Mouse (Mus musculus): ENCODE measurements at regions not wholly inside any gene's neighbourhood (a gene's known extent, or its start where the extent isn't known, plus 50 kb on each side); places are given as distances from the start of the nearest gene placed in this dataset.
A peak's percentile ranks its signal among the peaks of the same experiment; 100 is the strongest.

GRCm38 (mm10) chr15:52480834-52481233 lies 1403.9 kb upstream of the Gm7489 start:
- WGBS, result 53% methylated on average over 3 of the region's 3 CpGs
- H3K9ac ChIP-seq, result no peak overlapping the region
- no peaks in the 10 kb centered on the region for H3K27me3 ChIP-seq
- no peak overlapping the region for H3K4me3 ChIP-seq (replicated peaks)
- H3K9me3 ChIP-seq (replicated peaks), result no peaks in the 10 kb centered on the region
- no peak overlapping the region for H3K4me2 ChIP-seq (replicated peaks)
- no peaks in the 10 kb centered on the region for H3K36me3 ChIP-seq
- H3K4me1 ChIP-seq, result no peaks in the 10 kb centered on the region
- no peak for ATAC-seq (ENCODE audit: insufficient number of reproducible peaks, low FRiP score, low TSS enrichment, low read depth)
- H3K27ac ChIP-seq (replicated peaks), result no peak overlapping the region

- Histone ChIP-seq H3K4me2 (replicated peaks) (no peak overlapping the region), H3K9ac (no peak overlapping the region), H3K4me3 (replicated peaks) (no peak overlapping the region), H3K9me3 (replicated peaks) (no peaks in the 10 kb centered on the region), H3K36me3 (no peaks in the 10 kb centered on the region), H3K27me3 (no peaks in the 10 kb centered on the region), H3K4me1 (no peaks in the 10 kb centered on the region), H3K27ac (replicated peaks) (no peak overlapping the region)
- 57% methylated on average over 5 of the region's 5 CpGs for WGBS
- ATAC-seq (ENCODE audit: insufficient number of reproducible peaks, low FRiP score, low TSS enrichment, low read depth), result no peak
Measured at GRCm38 (mm10) chr15:52483598-52484165, 1401.0 kb upstream of the Gm7489 start.

- no peaks in the 10 kb centered on the region for H3K27me3 ChIP-seq
- no peak overlapping the region for H3K4me2 ChIP-seq (replicated peaks)
- no peaks in the 10 kb centered on the region for H3K36me3 ChIP-seq
- no peak overlapping the region for H3K9ac ChIP-seq
- H3K4me3 ChIP-seq (replicated peaks), result no peak overlapping the region
- H3K4me1 ChIP-seq, result no peaks in the 10 kb centered on the region
- WGBS, result 77% methylated on average over 5 of the region's 5 CpGs
- no peak overlapping the region for H3K27ac ChIP-seq (replicated peaks)
- ATAC-seq (ENCODE audit: insufficient number of reproducible peaks, low FRiP score, low TSS enrichment, low read depth), result no peak
- no peaks in the 10 kb centered on the region for H3K9me3 ChIP-seq (replicated peaks)
Measured at GRCm38 (mm10) chr15:52484276-52484675, 1400.4 kb upstream of the Gm7489 start.

- Histone ChIP-seq H3K27ac (replicated peaks) (no peak overlapping the region), H3K4me1 (no peaks in the 10 kb centered on the region), H3K4me2 (replicated peaks) (no peak overlapping the region), H3K4me3 (replicated peaks) (no peak overlapping the region), H3K9ac (no peak overlapping the region), H3K9me3 (replicated peaks) (no peaks in the 10 kb centered on the region), H3K36me3 (no peaks in the 10 kb centered on the region), H3K27me3 (no peaks in the 10 kb centered on the region)
- ATAC-seq (ENCODE audit: insufficient number of reproducible peaks, low FRiP score, low TSS enrichment, low read depth), result no peak
- WGBS, result 30% methylated on average over 9 of the region's 9 CpGs
Measured at GRCm38 (mm10) chr15:52505278-52505831, 1379.4 kb upstream of the Gm7489 start.

- no peaks in the 10 kb centered on the region for H3K4me1 ChIP-seq
- no peak overlapping the region for H3K9ac ChIP-seq
- H3K9me3 ChIP-seq (replicated peaks), result no peaks in the 10 kb centered on the region
- WGBS, result 3% methylated on average over 7 of the region's 7 CpGs
- H3K4me3 ChIP-seq (replicated peaks), result no peak overlapping the region
- H3K36me3 ChIP-seq, result no peaks in the 10 kb centered on the region
- H3K27ac ChIP-seq (replicated peaks), result no peak overlapping the region
- no peak overlapping the region for H3K4me2 ChIP-seq (replicated peaks)
- no peak for ATAC-seq (ENCODE audit: insufficient number of reproducible peaks, low FRiP score, low TSS enrichment, low read depth)
- H3K27me3 ChIP-seq, result no peaks in the 10 kb centered on the region
Measured at GRCm38 (mm10) chr15:52506930-52507329, 1377.8 kb upstream of the Gm7489 start.

- peak overlapping the region; percentile 8; the same call in 1 of the 2 replicates for H3K4me2 ChIP-seq (replicated peaks)
- no peaks in the 10 kb centered on the region for H3K36me3 ChIP-seq
- no peak overlapping the region for H3K4me3 ChIP-seq (replicated peaks)
- H3K9me3 ChIP-seq (replicated peaks), result no peaks in the 10 kb centered on the region
- no peak for ATAC-seq (ENCODE audit: insufficient number of reproducible peaks, low FRiP score, low TSS enrichment, low read depth)
- WGBS, result 44% methylated on average over 2 of the region's 2 CpGs
- H3K4me1 ChIP-seq, result no peaks in the 10 kb centered on the region
- no peaks in the 10 kb centered on the region for H3K27me3 ChIP-seq
- no peak overlapping the region for H3K27ac ChIP-seq (replicated peaks)
- H3K9ac ChIP-seq, result no peak overlapping the region
Measured at GRCm38 (mm10) chr15:52508609-52509008, 1376.1 kb upstream of the Gm7489 start.

- H3K4me3 ChIP-seq (replicated peaks), result no peak overlapping the region
- no peak overlapping the region for H3K9ac ChIP-seq
- no peak for ATAC-seq (ENCODE audit: insufficient number of reproducible peaks, low FRiP score, low TSS enrichment, low read depth)
- no peaks in the 10 kb centered on the region for H3K9me3 ChIP-seq (replicated peaks)
- H3K4me2 ChIP-seq (replicated peaks), result no peak overlapping the region
- H3K27ac ChIP-seq (replicated peaks), result no peak overlapping the region
- no peaks in the 10 kb centered on the region for H3K27me3 ChIP-seq
- H3K36me3 ChIP-seq, result no peaks in the 10 kb centered on the region
- H3K4me1 ChIP-seq, result no peaks in the 10 kb centered on the region
- WGBS, result 66% methylated on average over 4 of the region's 4 CpGs
Measured at GRCm38 (mm10) chr15:52510137-52510536, 1374.6 kb upstream of the Gm7489 start.

GRCm38 (mm10) chr15:52536594-52536993 lies 1348.1 kb upstream of the Gm7489 start:
- 86% methylated on average over 2 of the region's 2 CpGs for WGBS
- Histone ChIP-seq H3K4me3 (replicated peaks) (no peak overlapping the region), H3K36me3 (no peaks in the 10 kb centered on the region), H3K9me3 (replicated peaks) (no peaks in the 10 kb centered on the region), H3K4me1 (no peaks in the 10 kb centered on the region), H3K4me2 (replicated peaks) (no peak overlapping the region), H3K27ac (replicated peaks) (no peak overlapping the region), H3K27me3 (no peaks in the 10 kb centered on the region), H3K9ac (no peak overlapping the region)
- no peak for ATAC-seq (ENCODE audit: insufficient number of reproducible peaks, low FRiP score, low TSS enrichment, low read depth)

GRCm38 (mm10) chr15:52558682-52559081 lies 1326.0 kb upstream of the Gm7489 start:
- no peak overlapping the region for H3K4me2 ChIP-seq (replicated peaks)
- H3K4me3 ChIP-seq (replicated peaks), result no peak overlapping the region
- H3K36me3 ChIP-seq, result no peaks in the 10 kb centered on the region
- no peak overlapping the region for H3K27ac ChIP-seq (replicated peaks)
- H3K9me3 ChIP-seq (replicated peaks), result no peaks in the 10 kb centered on the region
- no peaks in the 10 kb centered on the region for H3K4me1 ChIP-seq
- H3K9ac ChIP-seq, result no peak overlapping the region
- H3K27me3 ChIP-seq, result no peaks in the 10 kb centered on the region
- no peak for ATAC-seq (ENCODE audit: insufficient number of reproducible peaks, low FRiP score, low TSS enrichment, low read depth)

- Histone ChIP-seq H3K9me3 (replicated peaks) (no peaks in the 10 kb centered on the region), H3K36me3 (no peaks in the 10 kb centered on the region), H3K4me2 (replicated peaks) (no peak overlapping the region), H3K27ac (replicated peaks) (no peak overlapping the region), H3K4me1 (no peaks in the 10 kb centered on the region), H3K9ac (no peak overlapping the region), H3K4me3 (replicated peaks) (no peak overlapping the region), H3K27me3 (no peaks in the 10 kb centered on the region)
- WGBS, result 84% methylated on average over 1 of the region's 1 CpGs
- ATAC-seq (ENCODE audit: insufficient number of reproducible peaks, low FRiP score, low TSS enrichment, low read depth), result no peak
Measured at GRCm38 (mm10) chr15:52564078-52564477, 1320.6 kb upstream of the Gm7489 start.

GRCm38 (mm10) chr15:52565449-52565851 lies 1319.3 kb upstream of the Gm7489 start:
- H3K36me3 ChIP-seq, result no peaks in the 10 kb centered on the region
- no peak overlapping the region for H3K4me3 ChIP-seq (replicated peaks)
- no peak overlapping the region for H3K9ac ChIP-seq
- no peaks in the 10 kb centered on the region for H3K27me3 ChIP-seq
- H3K9me3 ChIP-seq (replicated peaks), result no peaks in the 10 kb centered on the region
- no peaks in the 10 kb centered on the region for H3K4me1 ChIP-seq
- no peak overlapping the region for H3K4me2 ChIP-seq (replicated peaks)
- no peak for ATAC-seq (ENCODE audit: insufficient number of reproducible peaks, low FRiP score, low TSS enrichment, low read depth)
- no peak overlapping the region for H3K27ac ChIP-seq (replicated peaks)
- 81% methylated on average over 5 of the region's 5 CpGs for WGBS

- Histone ChIP-seq H3K4me3 (replicated peaks) (no peak overlapping the region), H3K27ac (replicated peaks) (no peak overlapping the region), H3K4me2 (replicated peaks) (no peak overlapping the region), H3K9me3 (replicated peaks) (no peaks in the 10 kb centered on the region), H3K9ac (no peak overlapping the region), H3K36me3 (no peaks in the 10 kb centered on the region), H3K27me3 (no peaks in the 10 kb centered on the region), H3K4me1 (no peaks in the 10 kb centered on the region)
- 98% methylated on average over 1 of the region's 1 CpGs for WGBS
- no peak for ATAC-seq (ENCODE audit: insufficient number of reproducible peaks, low FRiP score, low TSS enrichment, low read depth)
Measured at GRCm38 (mm10) chr15:52570256-52570655, 1314.5 kb upstream of the Gm7489 start.
